Mouse (Mus musculus) spleen, postnatal 14 days (tissue): ENCODE results near the gene Acot2.
"Not testable (repeated sequence)": the region's sequence is repeated elsewhere in the genome, so short reads cannot be mapped to it uniquely, and the experiment has no call there.

ENCODE experiments used
- DNase-seq, 2 experiments: peaks; one replicate each; pipeline ENCODE4 v3.0.0; 2021 to 2022; ENCODE audit warnings: low spot score in 2 of 2

Acot2 gene

GRCm38 (mm10) chr12:84038241-84038640 is 50.6 kb downstream of the Acot2 start, which contains the start of gene Acot4:
TSS of gene Acot4 (plus strand) at chr12:84038379.
- DNase-seq: not testable (repeated sequence)

DNA sequence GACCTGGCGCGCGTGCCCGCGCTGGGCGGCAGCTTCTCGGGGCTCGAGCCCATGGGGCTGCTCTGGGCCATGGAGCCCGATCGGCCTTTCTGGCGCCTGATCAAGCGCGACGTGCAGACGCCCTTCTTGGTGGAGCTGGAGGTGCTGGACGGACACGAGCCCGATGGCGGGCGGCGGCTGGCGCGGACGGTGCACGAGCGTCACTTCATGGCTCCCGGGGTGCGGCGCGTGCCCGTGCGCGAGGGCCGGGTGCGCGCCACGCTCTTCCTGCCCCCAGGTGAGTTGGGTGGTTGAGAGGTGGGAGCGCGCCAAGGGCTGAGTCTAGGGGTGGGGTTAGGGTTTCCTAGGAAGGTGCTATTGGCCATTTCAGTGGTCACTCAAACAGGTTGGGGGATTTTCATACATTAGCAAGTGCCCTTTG is 51.0 kb downstream of the Acot2 start, which contains the start of gene Gm49366:
Gene Gm49366, plus strand, starts transcription at position 245 of the 421 bp plus-strand sequence.
- not testable (repeated sequence) for DNase-seq

DNA sequence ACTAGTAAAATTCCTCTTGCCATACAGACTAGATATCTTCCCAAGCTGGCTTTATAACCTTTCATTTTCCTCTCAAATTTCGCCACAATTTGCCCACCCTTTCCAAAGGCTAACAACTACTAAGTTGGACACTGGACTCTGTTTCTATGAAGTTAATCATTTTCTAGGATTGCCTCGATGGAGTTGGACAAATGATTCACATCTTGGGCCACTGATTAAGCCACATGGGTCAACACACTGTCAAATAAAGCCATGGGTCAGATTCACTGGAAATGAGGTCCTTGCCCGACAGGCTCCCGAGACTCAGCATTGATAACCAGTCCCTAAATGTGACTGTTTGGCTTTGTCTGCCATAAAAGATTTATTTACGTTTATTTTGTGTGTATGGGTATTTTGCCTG is 54.6 kb downstream of the Acot2 start:
- DNase-seq: no peak
